Mouse (Mus musculus) cerebellum, adult 8-10 months (tissue): ENCODE results near the gene Scgb1b17.
"Not testable (repeated sequence)": the region's sequence is repeated elsewhere in the genome, so short reads cannot be mapped to it uniquely, and the experiment has no call there.

Experiments used
- DNase-seq: peaks from one replicate; pipeline ENCODE4 v3.0.0; 2022

The Scgb1b17 gene

DNA sequence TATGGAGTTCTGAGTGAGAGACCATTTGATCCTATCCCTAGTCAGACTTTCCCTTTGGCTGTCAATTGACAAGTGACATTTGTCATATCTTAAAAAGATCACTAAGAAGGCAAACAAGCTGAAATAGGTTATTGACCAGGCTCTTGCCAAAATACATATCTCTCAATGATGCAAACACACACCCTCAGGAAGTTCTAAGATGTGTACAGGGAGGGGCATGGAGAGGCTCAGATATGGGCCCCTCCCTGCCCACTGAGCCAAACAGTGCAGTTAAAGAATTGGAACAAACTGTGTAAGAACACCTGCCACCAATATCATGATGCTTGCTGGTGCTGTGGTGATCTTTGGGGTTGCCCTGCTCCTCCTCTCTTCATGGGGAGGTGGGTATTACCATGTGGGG lies at the start of gene Scgb1b17:
Scgb1b17 (plus strand) TSS at position 301 of the 400 bp plus-strand sequence.
- DNase-seq: not testable (repeated sequence)

DNA sequence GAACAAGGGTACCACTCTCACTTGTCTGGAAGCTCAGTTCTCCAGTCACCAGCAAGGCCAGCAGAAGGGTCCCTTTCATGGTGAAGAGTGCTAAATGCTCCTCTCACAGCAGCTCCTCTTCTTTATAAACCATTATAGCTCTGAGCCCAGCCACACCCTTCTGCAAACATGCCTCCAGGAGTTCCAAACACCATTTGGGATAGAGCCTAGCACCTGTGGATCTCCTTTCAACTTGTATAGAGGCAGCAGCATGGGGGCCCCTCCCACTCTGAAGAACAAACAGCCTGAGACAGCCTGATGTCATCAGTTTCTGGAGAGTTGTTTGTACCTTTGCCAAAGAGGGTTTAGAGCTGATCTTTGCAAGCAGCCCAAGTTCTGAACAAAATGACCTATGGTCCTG lies 6.8 kb upstream of the Scgb1b17 start, which contains the start of gene Scgb2b17:
Scgb2b17 (minus strand) TSS at position 101 of the 400 bp plus-strand sequence.
- not testable (repeated sequence) for DNase-seq
